Mouse (Mus musculus) retina, postnatal 7 days (tissue): ENCODE data around the gene Dpep1.
"Not testable (repeated sequence)": the region's sequence is repeated elsewhere in the genome, so short reads cannot be mapped to it uniquely, and the experiment has no call there.

Source experiments
- DNase-seq: peaks from one replicate; pipeline ENCODE4 v3.0.0-alpha.2; 2012; ENCODE audit warnings: low read depth, low spot score

The Dpep1 gene

DNA sequence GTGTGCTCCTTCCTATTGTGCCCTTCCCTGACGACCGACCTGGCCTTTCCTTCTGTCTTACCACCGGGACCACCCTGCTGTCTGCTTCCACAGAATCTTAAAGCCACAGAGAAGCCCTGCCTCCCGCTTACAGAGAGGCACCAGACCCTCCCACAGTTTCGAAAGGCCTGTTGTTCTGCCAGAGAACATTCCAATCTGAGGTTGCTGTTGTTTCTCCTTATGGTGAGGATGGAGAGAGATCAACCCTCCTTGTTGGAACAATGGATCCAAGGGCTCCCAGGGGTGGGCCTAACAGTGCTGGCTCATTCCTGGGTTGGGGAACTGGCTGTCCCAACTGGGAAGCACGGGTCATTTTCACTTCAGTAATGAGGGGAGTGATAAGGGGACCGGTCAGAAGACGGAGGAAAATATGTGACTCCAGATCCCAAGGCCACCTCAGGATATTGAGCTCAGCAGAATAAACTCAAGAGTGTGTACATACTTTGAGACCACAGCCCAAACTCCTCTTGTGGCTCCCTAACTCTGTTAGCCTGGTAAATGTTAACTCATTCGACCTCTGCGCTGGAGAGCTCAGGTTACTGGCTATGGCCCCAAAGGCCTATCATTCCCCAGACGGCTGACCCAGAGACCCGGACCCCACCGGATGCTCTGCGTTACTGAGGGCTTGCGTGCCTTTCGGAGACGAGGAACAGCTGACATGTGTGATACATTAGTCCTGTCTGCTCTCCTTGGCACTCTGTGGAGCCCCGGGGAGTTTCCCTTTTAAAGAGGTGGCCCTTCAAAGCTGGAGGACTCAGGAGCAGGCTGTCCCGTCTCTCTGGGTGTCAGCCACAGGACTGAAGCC lies at the start of gene Dpep1:
Gene Dpep1 (plus strand): TSS at position 677 of the 844 bp plus-strand sequence.
- DNase-seq = no peak

DNA sequence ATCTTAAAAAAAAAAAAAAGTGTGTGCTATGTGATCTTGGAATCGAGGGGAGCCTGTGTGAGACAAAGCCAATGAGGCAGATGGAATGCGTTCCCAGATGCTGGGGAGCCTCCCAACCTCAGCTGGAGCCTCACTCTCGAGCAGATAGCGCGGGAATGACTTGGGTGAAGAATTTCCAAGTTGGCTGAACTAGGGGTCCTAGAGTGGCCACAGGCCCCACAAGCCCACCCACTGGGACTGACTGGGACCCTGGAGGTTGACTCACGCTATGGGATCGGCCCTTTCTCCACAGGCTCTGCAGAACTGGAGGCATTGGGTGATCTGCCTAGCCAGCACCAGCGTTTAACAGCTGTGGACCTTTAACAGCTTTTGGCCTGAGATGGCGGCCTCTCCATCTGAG lies 49.8 kb upstream of the Dpep1 start:
- DNase-seq = no peak

DNA sequence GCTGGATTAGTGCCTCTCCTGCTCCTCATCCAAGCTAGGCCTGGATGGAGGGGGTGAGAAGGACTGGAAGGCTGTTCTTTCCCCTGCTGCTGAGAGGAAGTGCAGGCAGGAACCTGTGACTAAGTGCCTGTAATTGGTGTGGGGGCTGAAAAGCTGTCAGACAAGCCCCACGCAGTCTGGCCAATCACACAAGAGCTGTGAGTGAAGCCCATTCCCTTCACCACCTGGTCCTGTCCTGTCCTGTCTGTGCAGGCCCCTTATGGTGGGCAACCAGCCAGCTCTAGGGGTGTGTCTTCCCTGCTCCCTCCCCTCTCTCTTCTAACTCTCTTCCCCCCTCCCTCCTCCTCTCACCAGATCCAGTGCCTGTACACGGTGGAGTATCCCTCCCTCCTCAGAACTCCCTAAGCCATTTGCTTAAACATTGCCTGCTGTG lies 48.4 kb upstream of the Dpep1 start:
- no peak for DNase-seq

DNA sequence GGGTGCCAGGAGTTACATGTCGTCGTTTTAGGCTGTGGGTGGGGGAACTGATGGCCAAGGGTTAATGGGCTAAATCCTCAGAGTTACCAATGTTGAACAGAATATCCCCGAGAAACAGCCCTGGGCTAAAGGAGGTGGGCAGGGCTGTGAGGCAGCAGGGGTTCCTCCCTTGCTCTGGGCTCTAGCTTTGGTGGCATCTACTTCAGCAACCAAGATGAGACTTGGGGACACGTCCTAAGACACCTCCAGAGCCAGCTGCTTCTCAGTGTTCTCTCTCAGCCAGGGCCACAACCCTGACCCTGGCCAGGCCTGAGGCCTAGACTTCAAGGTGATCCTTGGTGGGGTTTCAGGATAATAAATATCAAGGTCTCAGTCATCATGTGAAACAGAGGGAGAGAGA lies 47.3 kb upstream of the Dpep1 start:
- DNase-seq = no peak

DNA sequence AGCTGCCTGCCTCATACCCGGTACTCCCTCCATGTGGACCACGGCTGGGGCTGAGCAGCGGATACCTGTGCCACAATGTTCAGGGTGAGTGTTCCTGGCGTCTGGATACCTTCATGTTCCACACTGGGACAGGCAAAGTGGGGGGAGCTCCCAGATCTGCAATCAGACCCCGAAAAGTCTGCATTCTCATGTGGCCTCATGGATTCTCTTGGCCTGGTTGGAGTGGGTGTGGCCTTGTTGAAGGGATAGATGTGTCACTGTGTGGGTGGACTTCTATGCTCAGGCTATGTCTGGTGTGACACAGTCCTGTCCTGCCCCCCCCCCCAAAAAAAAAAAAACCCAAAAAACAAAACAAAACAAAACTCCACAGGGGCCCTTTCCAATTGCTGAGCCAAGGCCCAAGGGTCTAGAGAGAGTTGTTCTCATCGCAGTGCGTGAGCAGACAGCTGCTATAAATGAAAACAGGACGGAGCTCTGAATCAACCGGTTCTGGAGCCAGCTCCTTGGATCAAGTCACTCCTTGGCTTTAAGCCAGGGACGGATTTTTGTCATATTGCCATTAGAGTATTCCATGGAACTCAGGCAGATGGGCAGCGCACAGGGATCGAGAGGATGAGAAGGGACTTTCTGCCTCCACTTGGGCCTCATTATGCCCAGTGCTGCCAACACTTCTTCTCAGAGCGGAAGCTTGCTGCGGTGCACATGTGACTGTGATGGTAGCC lies 44.1 kb upstream of the Dpep1 start:
- DNase-seq = peak; percentile 43

DNA sequence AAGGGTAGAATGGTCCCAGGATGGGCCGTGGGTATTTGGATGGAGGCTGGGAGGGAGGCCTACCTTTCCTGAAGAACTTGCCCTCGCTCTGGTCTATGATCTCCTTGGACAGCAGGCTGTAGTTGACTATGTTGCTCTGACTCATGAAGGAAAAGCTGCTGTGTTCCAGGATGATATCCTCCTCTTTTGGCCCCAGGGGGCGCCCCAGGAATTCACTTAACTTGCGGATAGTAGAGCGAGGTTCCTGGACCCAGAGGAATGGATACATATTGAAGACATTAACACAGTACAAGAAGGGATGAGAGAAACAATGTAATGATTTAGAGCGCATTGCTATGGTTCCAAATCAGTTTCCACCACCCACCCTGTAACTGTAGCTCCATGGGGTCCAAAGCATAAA lies 40.8 kb upstream of the Dpep1 start:
- no peak for DNase-seq

DNA sequence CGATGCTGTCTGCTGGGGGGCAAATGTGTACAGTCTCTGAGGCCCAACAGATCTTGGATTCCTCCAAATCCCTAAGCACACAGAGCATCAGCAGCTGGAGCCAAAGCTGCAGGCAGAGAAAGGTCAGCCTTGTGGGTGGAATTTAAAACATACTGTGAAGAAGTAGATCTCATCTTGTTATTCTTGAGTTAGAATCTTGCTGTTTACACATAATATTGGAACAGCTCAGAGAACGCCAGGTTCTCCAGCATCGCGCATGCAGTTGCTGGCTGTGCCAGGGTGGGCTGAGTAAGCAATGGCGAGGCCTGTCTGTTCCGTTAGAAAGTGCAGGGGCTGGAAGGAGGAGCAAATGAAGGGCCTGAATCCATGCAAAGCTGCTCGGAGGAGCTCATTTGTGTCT lies 39.7 kb upstream of the Dpep1 start:
- DNase-seq = no peak

DNA sequence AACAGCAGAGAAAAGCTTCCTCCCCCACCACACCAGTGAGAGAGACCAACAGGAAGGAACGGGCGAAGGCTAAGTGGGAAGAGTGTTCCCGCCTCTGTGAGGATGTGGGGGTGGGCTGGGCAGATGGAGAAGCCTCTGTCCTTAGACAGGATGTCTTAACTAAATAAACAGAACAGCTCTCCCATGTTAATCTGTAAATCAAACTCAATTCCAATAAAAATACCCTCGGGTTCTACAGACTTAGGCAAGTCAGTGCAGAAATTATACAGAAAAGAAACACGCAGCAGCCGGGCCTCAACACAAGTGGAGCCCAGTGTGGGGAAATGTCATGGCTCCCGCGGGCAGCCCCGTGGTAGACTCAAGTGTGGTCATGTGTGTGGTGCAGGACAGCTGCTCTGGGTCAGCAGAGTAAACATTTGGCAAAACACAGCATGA lies 35.3 kb upstream of the Dpep1 start:
- DNase-seq = no peak

DNA sequence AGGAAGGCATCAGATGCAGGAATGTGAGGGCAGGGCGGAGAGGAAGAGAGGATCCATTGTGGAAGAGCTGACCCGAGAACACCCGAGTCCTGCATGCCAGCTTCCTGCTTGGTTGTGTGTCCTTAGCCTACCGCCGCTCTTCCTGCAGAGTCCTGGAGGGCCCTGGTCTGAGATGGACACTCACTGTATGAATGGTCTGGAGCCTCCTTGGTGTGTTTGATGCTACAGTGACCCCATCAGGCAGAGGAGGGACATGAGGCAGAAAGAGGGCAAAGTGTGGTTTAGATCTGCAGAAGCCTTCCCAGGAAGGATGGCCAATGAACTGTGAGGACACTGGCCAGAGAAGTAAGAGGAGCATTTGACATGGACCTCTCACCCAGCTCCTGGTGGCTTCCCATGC lies 30.9 kb upstream of the Dpep1 start:
- DNase-seq = peak; percentile 49

DNA sequence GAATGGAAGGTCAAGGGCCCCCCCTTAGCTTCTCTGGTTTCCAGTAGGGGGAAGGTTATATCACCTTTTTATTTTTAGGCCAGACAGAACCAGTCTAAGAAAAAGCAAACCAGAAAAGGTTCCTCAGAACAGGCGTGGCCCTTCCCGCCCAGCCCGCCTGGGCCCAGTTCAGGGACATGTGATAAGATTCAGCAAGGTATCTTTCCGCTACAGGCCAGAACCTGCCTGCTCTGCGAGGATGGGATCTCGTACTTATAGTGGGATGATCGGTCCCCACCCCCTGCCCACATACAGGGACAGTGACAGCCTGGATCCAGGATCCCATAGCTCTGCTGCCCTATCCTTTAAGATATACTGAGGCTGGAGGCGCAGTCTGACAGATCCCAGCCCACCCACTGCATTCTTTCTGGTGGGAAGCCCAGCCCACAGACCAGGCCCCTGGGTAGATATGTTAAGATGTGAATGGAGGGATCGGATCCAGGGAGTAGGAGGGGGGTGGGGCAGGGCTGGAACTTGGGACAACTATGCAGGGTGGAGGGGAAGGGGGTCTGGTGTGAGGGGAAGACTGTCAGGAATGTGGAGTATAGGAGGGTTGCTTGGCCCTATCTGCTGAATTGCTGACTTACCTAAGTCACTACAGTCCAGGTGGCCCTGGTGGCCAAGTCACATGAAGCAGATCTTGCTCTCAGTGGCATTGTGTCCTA lies 29.8 kb upstream of the Dpep1 start:
- DNase-seq = no peak

DNA sequence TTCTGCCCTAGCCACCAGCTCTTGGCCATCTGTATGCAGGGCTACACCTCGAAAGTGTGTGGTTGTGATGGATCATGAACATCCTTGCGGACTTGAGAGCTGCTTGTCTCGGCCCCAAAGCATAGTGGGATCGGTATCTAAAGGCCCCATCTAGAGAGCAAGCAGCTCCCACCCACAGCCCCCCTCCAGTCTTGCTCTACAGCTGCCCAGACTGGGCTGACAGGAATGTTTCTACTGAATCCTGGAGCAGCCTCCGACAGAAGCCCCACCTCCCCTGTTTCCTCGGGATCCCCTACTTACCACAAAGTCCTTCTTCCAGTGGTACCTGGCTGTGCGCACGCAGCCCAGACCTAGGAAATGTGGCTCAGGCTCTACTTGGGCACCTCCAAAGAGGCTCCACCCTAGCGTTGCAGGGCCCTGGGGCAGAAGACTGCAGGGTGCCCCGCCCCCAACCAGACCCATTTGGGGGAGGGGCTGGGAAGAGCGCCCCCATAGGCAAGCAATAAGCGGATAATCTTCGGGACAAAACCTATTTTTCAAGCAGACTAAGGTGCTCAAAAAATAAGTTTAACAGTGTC lies 28.1 kb upstream of the Dpep1 start, which contains the start of gene Sult5a1:
Gene Sult5a1 (minus strand): TSS at position 428 of the 578 bp plus-strand sequence.
- DNase-seq = no peak

DNA sequence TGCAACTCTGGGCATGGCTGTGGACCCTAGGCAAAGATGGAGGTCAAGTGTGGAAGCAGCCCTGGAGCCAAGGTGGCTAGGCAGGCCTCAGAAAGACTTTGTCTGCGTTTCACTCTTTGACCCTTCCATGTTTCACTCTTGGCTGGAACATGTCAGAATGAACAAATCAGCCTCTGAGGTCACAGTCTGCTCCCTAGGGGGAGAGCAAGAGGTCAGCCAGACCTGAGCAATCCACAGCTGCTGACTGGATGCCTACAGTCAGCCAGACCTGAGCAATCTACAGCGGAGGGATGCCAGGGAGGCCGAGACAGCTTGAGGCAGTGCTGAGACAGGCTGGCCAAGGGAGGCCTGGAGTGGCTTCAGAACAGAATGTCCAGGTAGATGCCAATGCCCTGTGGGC lies 4.7 kb upstream of the Dpep1 start:
- DNase-seq = no peak

DNA sequence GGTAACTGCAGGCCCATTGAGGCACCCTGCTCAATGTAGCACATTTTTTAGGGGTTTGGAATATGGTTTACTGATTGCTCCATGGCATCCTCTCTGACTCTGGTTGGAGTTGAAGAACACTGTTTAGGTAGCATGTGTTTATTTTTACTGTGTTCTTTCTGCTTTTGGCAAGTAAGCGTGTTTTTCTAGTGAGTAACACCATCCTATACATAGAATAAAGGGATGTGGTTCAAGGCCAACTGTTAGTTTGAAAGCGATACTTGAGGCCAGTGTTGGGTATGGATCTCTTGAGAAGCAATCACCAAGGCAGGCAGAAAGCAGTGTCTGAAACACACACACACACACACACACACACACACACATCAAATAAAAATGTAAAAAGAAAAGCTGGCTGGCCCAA lies 2.0 kb downstream of the Dpep1 start:
- no peak for DNase-seq

DNA sequence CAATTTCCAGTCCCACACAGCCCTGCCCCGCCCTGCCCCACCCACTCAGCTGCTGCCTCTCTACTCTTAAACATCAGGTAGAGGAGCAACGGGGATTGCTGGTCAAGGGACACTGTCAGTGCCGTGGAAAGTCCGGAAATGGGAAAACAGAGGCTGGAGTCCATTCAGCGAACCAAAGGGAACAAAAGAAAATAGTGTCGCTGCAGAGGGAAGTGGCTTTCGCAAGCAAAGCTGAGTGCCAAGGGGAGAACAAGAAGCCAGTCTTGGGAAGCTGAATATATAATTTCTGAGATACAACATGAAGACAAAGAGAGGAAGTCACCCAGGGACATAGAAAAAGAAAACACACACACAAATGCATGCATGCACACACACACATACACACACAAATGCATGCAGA lies 2.8 kb downstream of the Dpep1 start:
- DNase-seq = no peak

DNA sequence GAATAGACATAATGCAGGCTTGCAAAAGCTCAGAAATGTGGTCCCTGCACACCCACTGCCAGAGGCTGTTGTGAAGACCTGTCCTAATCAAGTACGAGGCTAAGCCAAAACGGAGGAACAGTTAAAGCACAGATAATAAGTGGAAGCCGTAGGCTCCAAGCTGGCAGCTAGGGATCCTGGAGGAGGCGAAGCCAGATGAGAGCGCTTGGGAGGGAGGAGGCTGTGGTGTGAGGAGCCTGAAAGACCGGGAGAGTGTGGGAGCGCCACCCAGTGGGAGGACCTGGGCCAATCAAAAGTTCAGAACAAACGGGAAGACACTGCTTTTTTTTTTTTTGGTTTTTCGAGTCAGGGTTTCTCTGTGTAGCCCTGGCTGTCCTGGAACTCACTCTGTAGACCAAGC lies 4.6 kb downstream of the Dpep1 start:
- DNase-seq = peak; percentile 57

DNA sequence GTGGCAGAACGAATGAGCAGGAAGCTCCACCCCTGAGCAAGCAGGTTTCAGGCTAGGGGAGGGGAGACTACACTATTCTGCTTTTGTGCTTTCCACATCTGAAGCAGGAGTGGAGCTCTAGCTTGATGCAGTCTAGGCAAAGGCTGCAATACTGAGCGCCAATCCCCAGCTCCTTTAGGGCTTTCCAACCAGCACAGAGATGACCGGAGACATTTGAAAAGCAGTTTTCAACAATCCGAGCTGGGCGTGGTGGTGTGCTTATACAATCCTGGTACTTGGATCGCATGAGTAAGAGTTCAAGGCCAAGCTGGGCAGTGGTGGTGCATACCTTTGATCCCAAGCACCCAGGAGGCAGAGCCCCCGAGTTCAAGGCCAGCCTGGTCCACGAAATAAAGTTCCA lies 5.9 kb downstream of the Dpep1 start:
- no peak for DNase-seq

DNA sequence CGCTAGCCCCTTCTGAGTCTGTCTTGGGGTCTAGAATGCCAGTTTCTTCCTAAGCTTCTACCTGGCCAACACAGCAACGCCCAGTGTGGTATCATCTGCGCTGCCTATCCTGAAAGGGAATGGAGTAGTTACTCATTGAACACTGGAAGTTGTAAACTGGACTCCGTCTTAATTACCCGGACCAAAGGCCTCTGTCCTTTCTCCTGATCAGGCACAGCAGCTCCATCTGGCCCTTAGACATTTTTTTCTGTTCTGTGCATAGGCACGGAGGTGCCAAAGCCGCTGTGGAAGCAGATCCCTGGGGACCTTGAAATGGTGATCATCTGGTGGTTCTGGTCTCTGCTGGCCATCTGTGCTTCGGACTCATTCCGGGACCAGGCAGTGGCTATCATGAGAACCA lies 7.7 kb downstream of the Dpep1 start:
- DNase-seq = no peak

DNA sequence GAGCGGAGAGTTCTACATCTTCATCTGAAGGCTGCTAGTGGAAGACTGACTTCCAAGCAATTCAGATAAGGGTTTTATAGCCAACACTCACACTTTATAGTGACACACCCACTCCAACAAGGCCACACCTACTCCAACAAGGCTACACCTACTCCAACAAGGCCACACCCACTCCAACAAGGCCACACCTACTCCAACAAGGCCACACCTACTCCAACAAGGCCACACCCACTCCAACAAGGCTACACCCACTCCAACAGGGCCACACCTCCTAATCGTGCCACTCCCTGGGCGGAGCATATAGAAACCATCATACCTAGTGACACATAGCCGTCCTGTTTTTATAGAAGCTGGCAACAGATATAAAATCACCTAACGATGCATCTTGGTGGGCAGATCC lies 11.0 kb downstream of the Dpep1 start:
- DNase-seq = not testable (repeated sequence)

DNA sequence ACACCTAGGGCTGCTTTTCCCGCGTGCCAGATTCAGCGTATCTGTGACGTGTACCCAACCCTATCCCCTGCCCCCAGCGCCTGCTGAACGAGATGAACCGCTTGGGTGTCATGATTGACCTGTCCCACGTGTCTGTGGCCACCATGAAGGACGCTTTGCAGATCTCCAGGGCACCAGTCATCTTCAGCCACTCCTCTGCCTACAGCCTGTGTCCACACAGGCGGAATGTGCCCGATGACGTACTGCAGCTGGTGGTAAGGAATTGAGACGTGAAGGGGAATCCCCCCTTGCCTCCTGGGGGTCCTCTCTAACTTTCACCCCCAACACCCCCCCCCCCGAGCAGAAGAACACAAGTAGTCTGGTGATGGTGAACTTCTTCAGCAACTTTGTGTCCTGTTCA lies 13.8 kb downstream of the Dpep1 start:
- no peak for DNase-seq

DNA sequence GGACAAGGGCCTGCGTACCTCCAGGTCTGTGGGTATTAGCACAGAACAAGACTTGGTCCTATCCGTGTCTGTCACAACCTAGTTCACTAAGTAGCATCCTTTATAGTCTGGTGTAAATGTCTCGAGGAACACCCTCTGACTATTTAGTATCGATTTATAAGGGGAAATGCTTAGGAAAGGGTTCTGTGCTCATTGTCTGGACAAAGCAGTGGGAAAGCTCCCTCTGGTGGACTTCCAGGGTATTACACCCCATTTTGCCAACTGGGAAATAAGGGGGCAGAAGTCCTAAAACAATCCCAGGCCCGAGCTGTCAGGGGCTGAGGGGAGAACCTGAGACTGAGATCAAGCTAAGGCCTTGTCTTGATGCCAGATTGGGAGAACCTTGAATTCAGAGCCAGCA lies 16.2 kb downstream of the Dpep1 start:
- DNase-seq = peak; percentile 72

DNA sequence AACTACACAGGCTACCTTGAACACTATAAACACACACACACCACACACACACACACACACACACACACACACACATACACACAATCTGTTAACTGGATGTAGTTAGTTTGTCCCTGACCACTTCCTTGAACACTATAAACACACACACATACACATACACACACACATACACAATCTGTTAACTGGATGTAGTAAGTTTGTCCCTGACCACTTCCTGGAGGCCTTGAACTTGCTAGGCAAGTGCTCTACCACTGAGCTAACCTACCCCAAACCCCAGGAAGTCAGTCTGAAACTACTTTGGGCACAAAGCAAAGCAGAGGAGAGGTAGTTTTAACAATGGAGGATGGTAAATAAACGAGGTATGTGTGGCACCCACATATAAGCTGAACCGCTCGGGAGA lies 17.5 kb downstream of the Dpep1 start:
- no peak for DNase-seq

DNA sequence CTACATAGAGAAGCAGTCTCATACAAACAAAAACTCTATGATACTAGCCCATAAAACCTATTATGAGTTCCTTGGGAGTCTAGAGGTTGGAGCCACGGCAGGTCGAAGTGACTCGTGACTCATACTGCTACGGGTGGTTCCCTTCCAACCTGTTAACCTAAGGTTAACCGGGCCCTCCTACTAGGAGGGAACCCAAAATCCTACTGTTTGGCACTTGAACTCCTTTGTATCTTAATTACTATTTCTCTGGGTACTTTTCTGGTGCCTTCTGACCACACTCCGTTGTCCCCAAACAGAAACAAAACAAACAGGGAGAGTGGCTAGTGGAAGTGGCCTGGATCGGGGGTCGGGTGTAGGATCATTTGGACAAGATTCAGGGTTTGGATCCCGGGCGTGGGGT lies 25.8 kb downstream of the Dpep1 start:
- DNase-seq = no peak
